Mouse (Mus musculus) stomach, postnatal 0 days (tissue): ENCODE data around the gene Sox5.

Experiments
- CTCF ChIP-seq: IDR thresholded peaks from 2 replicates; pipeline ENCODE4 v1.5.1; 2016; ENCODE audit warnings: antibody characterized with exemption, low read depth, mild to moderate bottlenecking, moderate library complexity
- EP300 ChIP-seq: optimal IDR thresholded peaks from 2 replicates; pipeline ENCODE3; 2016; ENCODE audit warnings: antibody characterized with exemption

DNA sequence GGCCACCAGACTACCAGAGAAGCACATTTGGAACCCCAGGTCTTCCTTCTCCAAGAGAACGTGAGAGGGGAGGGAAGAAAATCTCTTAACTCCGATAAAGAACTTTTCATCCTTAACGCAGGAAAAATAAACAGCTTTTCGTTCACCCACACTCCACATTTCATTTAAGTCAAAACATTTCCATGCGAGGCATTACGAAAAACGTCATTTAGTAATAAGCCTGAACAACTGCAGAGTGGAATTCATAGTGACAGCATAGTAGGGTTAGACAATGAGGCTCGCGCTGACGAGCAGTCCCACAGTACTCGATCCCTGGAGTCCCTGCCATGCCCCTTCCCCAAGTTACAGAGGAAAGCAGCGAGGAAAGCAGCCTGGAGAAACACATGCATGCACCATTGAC, 578.8 kb downstream of the Sox5 start:
- TF ChIP-seq CTCF (no peak), EP300 (no peak)
